ENCODE assay signal across 12 mouse cellular contexts in the genomic region with DNA sequence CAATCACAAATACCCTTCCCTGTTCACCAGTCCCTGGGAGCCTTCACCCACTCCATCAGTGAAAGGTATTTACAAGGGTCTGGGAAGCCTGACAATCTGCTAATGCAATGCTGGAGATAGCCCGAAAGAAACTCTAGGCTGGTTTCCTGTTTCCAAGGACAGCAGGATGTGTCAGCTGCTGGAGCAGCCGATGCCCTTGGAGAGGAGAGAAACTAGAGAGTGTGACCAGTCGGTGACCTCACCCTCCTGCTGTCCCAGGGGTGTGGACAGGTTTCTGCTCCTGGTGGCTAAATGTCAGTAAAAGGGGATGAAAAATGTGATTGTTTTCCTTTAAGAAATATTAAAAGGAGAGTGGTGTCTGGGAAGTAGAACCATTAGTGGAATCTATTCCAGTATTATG. TPM values are rescaled to one million over a fixed set of nuclear protein-coding genes. Genes with fewer than 3 reads are reported as not detected.
DNase-seq lines count a peak whose midpoint lies in the region; ATAC-seq lines count a peak whose summit lies in the region.
"Had no signal": no experiment of that assay in that cellular context is flagged by ENCODE, and none has a peak within 500 bp of the region (broad histone marks: within the 10 kb centered on the region; RNA-seq: fewer than 3 reads in every experiment).

No protein-coding gene starts in this region.

- H3K27ac ChIP-seq in kidney, embryonic 15.5 days = no peak overlapping the region
- H3K27ac ChIP-seq: heart, embryonic 15.5 days; liver, embryonic 13.5 days; midbrain, embryonic 12.5 days had no signal

- H3K4me1 ChIP-seq in kidney, embryonic 15.5 days = peaks cover 9% of the 10 kb centered on the region; the same call in 1 of the 2 replicates

- H3K4me2 ChIP-seq in kidney, embryonic 15.5 days = no peak overlapping the region
- H3K4me2 ChIP-seq: heart, embryonic 15.5 days; liver, embryonic 13.5 days; midbrain, embryonic 12.5 days had no signal

- H3K4me3 ChIP-seq in kidney, embryonic 15.5 days (replicated peaks) = no peak overlapping the region
- H3K4me3 ChIP-seq: heart, embryonic 15.5 days; liver, embryonic 13.5 days; midbrain, embryonic 12.5 days had no signal

- no peaks in the 10 kb centered on the region for H3K36me3 ChIP-seq in kidney, embryonic 15.5 days
- H3K36me3 ChIP-seq: heart, embryonic 15.5 days; liver, embryonic 13.5 days; midbrain, embryonic 12.5 days had no signal

- H3K9me3 ChIP-seq in kidney, embryonic 15.5 days (replicated peaks) = no peaks in the 10 kb centered on the region
- H3K9me3 ChIP-seq: heart, embryonic 15.5 days; liver, embryonic 13.5 days; midbrain, embryonic 12.5 days had no signal

- peak; percentile 33 for DNase-seq in embryo, embryonic 10 days (ENCODE audit: low spot score)
- no peak for DNase-seq in embryo, embryonic 9.5 days (ENCODE audit: extremely low spot score)
- no peak for DNase-seq in kidney, adult 9 months
- DNase-seq in 3134 (ENCODE audit: extremely low read depth, insufficient read length, low spot score) = peak; percentile 36
- peak; percentile 38 for DNase-seq in adrenal gland, postnatal 25 days
- no peak for DNase-seq in left cerebral cortex, adult 11 months (ENCODE audit: low spot score)
- DNase-seq: cerebellum, adult 9-10 months; liver, embryonic 13.5 days had no signal

- no peak overlapping the region for H3K9ac ChIP-seq in kidney, embryonic 15.5 days
- H3K9ac ChIP-seq: heart, embryonic 15.5 days; liver, embryonic 13.5 days; midbrain, embryonic 12.5 days had no signal

- H3K27me3 ChIP-seq in kidney, embryonic 15.5 days = no peaks in the 10 kb centered on the region
- H3K27me3 ChIP-seq: heart, embryonic 15.5 days; liver, embryonic 13.5 days; midbrain, embryonic 12.5 days had no signal

- 5% methylated on average over 3 of the region's 3 CpGs for WGBS in kidney, embryonic 15.5 days

- ATAC-seq in kidney, embryonic 15.5 days (replicated peaks; ENCODE audit: low FRiP score) = peak; percentile 40; the same call in 1 of the 2 replicates
- no peak for ATAC-seq in CD4-positive, CD25-positive, alpha-beta regulatory T cell, adult 4 months

RNA-seq across cellular contexts. Expression of a gene that starts 28.4 kb away (rescaled TPM):
- polyA plus RNA-seq in kidney, embryonic 15.5 days (2015; fragmentation: Nextera tagmentation; extraction: Ambion mirVana) = 71.2 and 76.1 TPM in 2 replicates
- 1.5 and 1.6 TPM in 2 replicates for total RNA-seq in adrenal gland, postnatal 25 days (2021)
- polyA plus RNA-seq in CD4-positive, CD25-positive, alpha-beta regulatory T cell, adult 4 months (2017; shearing (Covaris generic)) = under 1 TPM in 1 of 2 experiments, not detected in 1; 0.13 TPM

Comparison
In these comparisons a context has a peak if more than half of its experiments do, and no peak if none do; other contexts are left out.
1. DNase-seq: peak in embryo, embryonic 10 days (single experiment), 3134 (single experiment) and adrenal gland, postnatal 25 days (single experiment); none in embryo, embryonic 9.5 days (single experiment), kidney, adult 9 months (single experiment) and left cerebral cortex, adult 11 months (single experiment).
2. RNA of a gene that starts 28.4 kb away (polyA plus RNA-seq): 71.2 to 76.1 TPM in kidney, embryonic 15.5 days; 0.13 TPM in CD4-positive, CD25-positive, alpha-beta regulatory T cell, adult 4 months; every median in the first group is over 10 times any median in the second.